Mouse (Mus musculus) embryonic facial prominence, embryonic 15.5 days (tissue): ENCODE results near the gene Tdo2. TPM values are rescaled to one million over a fixed set of nuclear protein-coding genes. Genes with fewer than 3 reads are reported as not detected.

Experiments used
- ATAC-seq: fragments of 200-750 bp; cut with Nextera tagmentation; 2 replicates; pipeline ENCODE4 v1.8.0; 2017; ENCODE audit warnings: low read depth, moderate TSS enrichment; ENCODE audit not compliant: insufficient number of reproducible peaks, low FRiP score, low TSS enrichment
- H3K27ac ChIP-seq: fragments of 300-500 bp; sonication (generic); replicated peaks from 2 replicates; pipeline ENCODE4 v1.5.1; 2015; ENCODE audit warnings: mild to moderate bottlenecking, inconsistent platforms
- H3K27me3 ChIP-seq: fragments of 300-500 bp; sonication (generic); 2 replicates; pipeline ENCODE4 v1.6.1; 2015; ENCODE audit warnings: inconsistent platforms
- H3K36me3 ChIP-seq: fragments of 300-500 bp; sonication (generic); 2 replicates; pipeline ENCODE4 v1.6.1; 2015; ENCODE audit warnings: mild to moderate bottlenecking, inconsistent platforms
- H3K4me1 ChIP-seq: fragments of 300-500 bp; sonication (generic); 2 replicates; pipeline ENCODE4 v1.6.1; 2015; ENCODE audit warnings: inconsistent platforms
- H3K4me2 ChIP-seq: fragments of 300-500 bp; sonication (generic); replicated peaks from 2 replicates; pipeline ENCODE4 v1.6.1; 2015; ENCODE audit warnings: mild to moderate bottlenecking, inconsistent platforms
- H3K4me3 ChIP-seq: fragments of 300-500 bp; sonication (generic); replicated peaks from 2 replicates; pipeline ENCODE4 v1.5.1; 2015; ENCODE audit warnings: mild to moderate bottlenecking, inconsistent platforms
- H3K9ac ChIP-seq: fragments of 300-500 bp; sonication (generic); 2 replicates; pipeline ENCODE4 v1.6.1; 2015; ENCODE audit warnings: inconsistent platforms
- H3K9me3 ChIP-seq: fragments of 300-500 bp; sonication (generic); replicated peaks from 2 replicates; pipeline ENCODE4 v1.6.1; 2016; ENCODE audit warnings: inconsistent platforms
- WGBS: fragments of 180-500 bp; shearing (Covaris S2); methylation state at CpG from one replicate; pipeline ENCODE4 v1.1.7; 2015; 5-methylcytosine and 5-hydroxymethylcytosine counted together
- polyA plus RNA-seq: library from polyadenylated mRNA; unstranded; fragments of >200 nt; fragmentation: Nextera tagmentation; extraction: Ambion mirVana; gene quantifications from 2 replicates; pipeline ENCODE4 v1.2.1, GENCODE M21; 2015

Gene Tdo2
- polyA plus RNA-seq, 1 experiment from 2014 or later, result 0.04 TPM

GRCm38 (mm10) chr3:81918215-81918614 lies 57.8 kb downstream of the Tdo2 start:
- no peaks in the 10 kb centered on the region for H3K36me3 ChIP-seq
- no peak overlapping the region for H3K9ac ChIP-seq
- no peak for ATAC-seq
- 73% methylated on average over 8 of the region's 8 CpGs for WGBS
- H3K27me3 ChIP-seq, result no peaks in the 10 kb centered on the region
- H3K9me3 ChIP-seq, result no peaks in the 10 kb centered on the region
- H3K4me3 ChIP-seq, result no peak overlapping the region
- H3K27ac ChIP-seq, result no peak overlapping the region
- no peaks in the 10 kb centered on the region for H3K4me1 ChIP-seq
- no peak overlapping the region for H3K4me2 ChIP-seq

- Histone ChIP-seq H3K9ac (no peak overlapping the region), H3K4me2 (no peak overlapping the region), H3K36me3 (no peaks in the 10 kb centered on the region), H3K27ac (no peak overlapping the region), H3K4me1 (no peaks in the 10 kb centered on the region), H3K27me3 (no peaks in the 10 kb centered on the region), H3K9me3 (no peaks in the 10 kb centered on the region), H3K4me3 (no peak overlapping the region)
- no peak for ATAC-seq
- 79% methylated on average over 3 of the region's 3 CpGs for WGBS
These were observed 58.6 kb downstream of the Tdo2 start for GRCm38 (mm10) chr3:81917354-81917935.

- no peaks in the 10 kb centered on the region for H3K4me1 ChIP-seq
- H3K36me3 ChIP-seq, result no peaks in the 10 kb centered on the region
- H3K9me3 ChIP-seq, result no peaks in the 10 kb centered on the region
- ATAC-seq, result no peak
- WGBS, result 65% methylated on average over 5 of the region's 5 CpGs
- no peak overlapping the region for H3K4me3 ChIP-seq
- no peak overlapping the region for H3K4me2 ChIP-seq
- no peak overlapping the region for H3K27ac ChIP-seq
- no peaks in the 10 kb centered on the region for H3K27me3 ChIP-seq
- H3K9ac ChIP-seq, result no peak overlapping the region
These were observed 59.8 kb downstream of the Tdo2 start for GRCm38 (mm10) chr3:81916030-81916686.

GRCm38 (mm10) chr3:81910286-81911036 lies 65.5 kb downstream of the Tdo2 start:
- Histone ChIP-seq H3K9ac (no peak overlapping the region), H3K4me1 (no peaks in the 10 kb centered on the region), H3K9me3 (no peaks in the 10 kb centered on the region), H3K27ac (no peak overlapping the region), H3K4me2 (no peak overlapping the region), H3K4me3 (no peak overlapping the region), H3K36me3 (no peaks in the 10 kb centered on the region), H3K27me3 (no peaks in the 10 kb centered on the region)
- peak; percentile 29; the same call in 1 of the 2 replicates for ATAC-seq
- 66% methylated on average over 6 of the region's 6 CpGs for WGBS

Other genes starting within 250 kb of the Tdo2 start
- 13.2 and 13.3 TPM in 2 replicates for gene Ctso, start 43.6 kb downstream of the Tdo2 start, polyA plus RNA-seq
- not detected in 2 replicates for gene Asic5, start 6.1 kb upstream of the Tdo2 start, polyA plus RNA-seq
- 12.4 and 14.0 TPM in 2 replicates for gene Gucy1b1, start 98.5 kb upstream of the Tdo2 start, polyA plus RNA-seq
- gene Gucy1a1, start 169.6 kb upstream of the Tdo2 start, polyA plus RNA-seq, result 11.7 and 11.9 TPM in 2 replicates